Mouse (Mus musculus): ENCODE data around the gene Rxfp3.

DNA sequence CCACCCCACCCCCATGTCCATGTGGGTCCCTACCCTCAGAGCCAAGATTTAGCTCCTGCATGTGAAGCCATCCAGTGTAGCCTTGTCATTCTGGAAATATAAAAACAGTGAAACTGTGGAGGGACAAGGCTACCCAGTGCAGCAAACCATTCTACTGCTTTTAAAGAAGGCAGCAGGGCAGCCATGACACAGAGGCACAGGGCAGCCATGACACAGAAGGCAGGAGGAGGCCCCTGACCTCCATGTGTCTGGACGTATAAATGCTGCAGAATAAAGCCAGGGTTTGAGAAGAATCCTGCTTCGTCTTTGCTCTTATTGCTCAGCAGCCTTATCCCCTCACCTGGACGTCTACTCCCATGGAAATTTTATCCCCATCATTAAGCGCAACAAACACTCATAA, 34.0 kb downstream of the Rxfp3 start:
- TF ChIP-seq CTCF (IDR thresholded peaks at IDR 0.05; ENCODE audit: control insufficient read depth, insufficient read depth, insufficient replicate concordance, low read depth, low read length) (no peak), POLR2A (IDR thresholded peaks at IDR 0.05; ENCODE audit: control insufficient read depth, low read depth, low read length) (no peak)
